Mouse (Mus musculus) spleen, adult 2 months (tissue): ENCODE results near the gene Iqgap2.

Source experiments
- CTCF ChIP-seq: fragments of 200-500 bp; IDR thresholded peaks from 2 replicates; pipeline ENCODE4 v1.5.1; 2011; ENCODE audit warnings: mild to moderate bottlenecking, inconsistent platforms; ENCODE audit not compliant: insufficient read depth, insufficient read length, insufficient replicate concordance; ENCODE audit errors: extremely low read depth
- POLR2A ChIP-seq: fragments of 200-500 bp; IDR thresholded peaks from 2 replicates; pipeline ENCODE4 v1.6.1; 2011; ENCODE audit warnings: low read depth, low read length, inconsistent platforms

DNA sequence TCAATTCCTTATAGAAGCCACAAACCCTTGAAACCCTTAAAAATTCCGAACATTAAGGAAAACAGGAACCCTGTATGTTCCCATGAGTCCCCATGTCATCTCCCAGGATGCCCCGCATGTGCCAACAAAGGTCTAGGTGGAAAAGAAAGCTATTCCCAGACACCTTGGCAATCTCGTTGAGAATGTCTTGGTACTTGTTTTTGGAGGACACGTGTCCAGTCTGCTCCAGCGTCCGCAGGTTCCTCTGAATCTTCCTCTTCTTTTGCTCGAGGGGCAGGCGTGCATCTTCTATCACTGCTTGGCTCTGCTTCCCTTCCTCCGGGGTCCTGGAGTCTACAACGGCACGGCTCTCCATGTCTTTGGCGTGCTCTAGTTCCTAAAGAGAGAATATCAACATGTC is 256.4 kb downstream of the Iqgap2 start:
- no peak for TF ChIP-seq CTCF
- TF ChIP-seq POLR2A: no peak
